Mouse (Mus musculus): ENCODE results near the gene Tut7.
"Not testable (repeated sequence)": the region's sequence is repeated elsewhere in the genome, so short reads cannot be mapped to it uniquely, and the experiment has no call there.

The Tut7 gene

DNA sequence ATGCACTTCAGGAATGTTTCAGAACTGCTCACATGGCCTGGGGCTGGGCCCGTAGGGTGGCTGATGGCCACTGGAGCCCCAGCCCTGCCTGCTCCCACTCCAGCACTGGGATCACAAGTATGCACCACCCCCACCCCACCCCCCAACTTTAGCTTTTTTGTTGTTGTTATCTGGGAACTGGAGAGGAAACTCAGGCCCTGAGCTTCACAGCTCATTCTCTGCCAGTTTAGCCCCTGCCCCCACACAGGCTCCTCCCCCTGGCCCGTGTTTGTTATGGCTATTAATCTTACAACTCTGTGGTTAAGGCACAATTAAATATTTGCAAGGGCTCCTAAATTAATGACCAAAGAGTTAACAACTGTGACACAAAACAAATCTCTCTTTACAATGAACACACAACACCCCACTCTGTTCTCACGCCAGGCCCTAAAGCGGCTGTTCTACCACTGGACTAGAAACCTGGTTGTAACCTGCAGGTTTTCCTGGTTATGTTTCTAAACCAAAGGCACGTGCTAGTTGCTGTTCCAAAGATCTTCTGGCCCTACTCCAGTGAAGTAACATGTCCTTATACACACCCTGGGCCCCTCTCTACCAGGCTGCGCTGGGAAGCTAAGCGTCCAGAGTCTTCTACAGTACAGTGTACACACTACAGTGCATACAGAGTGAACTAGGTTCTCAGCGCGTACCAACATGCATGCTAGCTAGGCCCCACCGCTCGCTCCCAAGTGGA is 56.0 kb downstream of the Tut7 start:
- no peak for DNase-seq (ENCODE audit: low spot score)

DNA sequence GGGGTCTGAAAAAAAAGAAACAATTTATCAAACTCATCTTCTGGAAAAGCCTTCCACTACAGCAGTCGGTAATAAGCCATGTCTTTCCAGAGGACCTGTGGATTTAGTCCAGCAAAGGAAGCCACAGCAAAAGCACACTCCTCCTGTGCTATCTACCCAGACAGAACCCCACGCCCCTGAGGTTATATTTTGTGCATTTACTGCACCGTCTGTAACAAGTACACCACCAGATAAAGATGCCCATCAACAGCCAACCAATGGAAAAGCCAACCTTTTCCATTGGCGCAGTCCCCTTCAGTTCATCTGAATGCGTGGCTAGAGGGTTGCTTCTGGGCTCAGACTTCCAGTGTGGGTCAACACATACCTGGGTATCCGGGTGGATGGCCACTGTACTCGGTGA is 60.2 kb downstream of the Tut7 start:
- no peak for DNase-seq (ENCODE audit: low spot score)

DNA sequence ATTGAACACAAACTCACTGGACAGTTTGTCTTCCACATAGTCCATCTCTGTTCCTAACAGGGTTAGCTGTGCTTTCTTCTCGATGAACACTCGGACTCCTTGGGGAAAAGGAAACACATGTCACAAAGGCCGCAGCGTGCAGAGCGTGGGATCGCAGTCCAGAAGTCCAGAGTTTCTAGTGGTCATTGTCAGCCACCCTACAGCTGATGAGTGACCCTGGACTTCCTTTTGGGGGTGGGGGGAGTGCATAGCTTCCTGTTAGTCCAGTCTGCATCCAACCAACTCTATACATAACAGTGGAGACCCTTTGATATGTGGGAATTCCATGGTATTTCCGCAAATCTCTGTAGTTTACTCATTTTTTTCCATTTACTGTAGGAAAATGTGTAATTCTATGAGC is 66.0 kb downstream of the Tut7 start:
- no peak for DNase-seq (ENCODE audit: low spot score)

DNA sequence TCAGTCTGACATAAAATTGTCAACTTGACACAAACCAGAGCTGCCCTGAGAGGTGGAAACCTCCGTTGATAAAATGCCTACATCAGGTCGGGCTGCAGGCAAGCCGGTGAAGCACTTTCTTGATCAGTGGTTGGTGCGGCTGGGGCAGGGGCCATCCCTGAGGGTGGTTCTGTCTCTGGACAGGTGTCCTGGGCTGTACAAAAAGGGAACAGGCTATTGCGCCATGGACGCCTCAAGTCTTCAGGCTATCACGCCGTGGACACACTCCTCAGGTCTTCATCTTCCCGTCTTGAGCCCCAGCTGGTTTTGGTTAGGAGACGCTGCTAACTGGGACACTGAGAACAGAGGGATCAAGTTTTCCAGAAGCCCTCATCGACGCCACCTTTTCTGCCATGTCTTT is 72.6 kb downstream of the Tut7 start:
- no peak for DNase-seq (ENCODE audit: low spot score)

DNA sequence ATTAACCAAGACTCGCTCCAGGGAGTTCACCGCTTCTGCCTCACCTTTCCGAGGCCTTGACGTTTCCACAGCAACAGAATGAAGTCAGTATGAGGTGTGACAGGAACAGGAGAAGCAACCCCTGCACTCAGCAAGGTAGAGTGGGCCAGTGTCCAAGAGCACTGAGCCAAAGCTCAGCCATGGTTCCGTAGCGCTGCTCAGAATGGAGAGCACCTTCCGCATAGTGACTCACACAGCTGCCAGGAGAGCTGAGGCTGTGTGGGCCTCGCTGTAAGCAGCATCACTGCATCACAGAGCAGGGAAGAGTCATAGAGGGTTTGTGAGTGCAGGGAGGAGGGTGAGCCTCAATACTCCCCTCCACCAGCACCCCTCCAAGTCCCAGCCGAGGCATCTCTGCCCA is 76.2 kb downstream of the Tut7 start, which contains the start of gene 1700014D04Rik:
TSS of gene 1700014D04Rik (minus strand) at position 42 of the 400 bp plus-strand sequence.
- DNase-seq (ENCODE audit: low spot score), result no peak

DNA sequence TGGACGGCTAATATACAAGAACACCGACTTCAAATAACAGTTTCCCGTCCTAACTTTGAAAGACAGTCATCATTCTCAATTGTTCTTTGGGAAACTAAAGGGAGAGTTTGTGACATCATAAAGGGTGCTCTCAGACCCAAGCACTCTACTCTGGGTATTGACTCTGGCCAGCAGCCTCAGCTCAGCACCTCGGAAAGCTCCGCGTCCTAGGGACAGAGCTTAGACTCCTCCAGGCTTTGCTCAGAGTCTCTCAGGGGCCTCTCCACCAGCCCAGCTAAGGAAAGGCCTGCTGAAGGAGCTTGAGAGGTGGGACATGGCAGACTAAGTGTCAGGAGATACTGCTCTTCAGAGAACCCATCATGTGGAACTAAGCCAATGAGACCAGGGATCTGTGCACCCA is 76.8 kb downstream of the Tut7 start:
- no peak for DNase-seq (ENCODE audit: low spot score)

DNA sequence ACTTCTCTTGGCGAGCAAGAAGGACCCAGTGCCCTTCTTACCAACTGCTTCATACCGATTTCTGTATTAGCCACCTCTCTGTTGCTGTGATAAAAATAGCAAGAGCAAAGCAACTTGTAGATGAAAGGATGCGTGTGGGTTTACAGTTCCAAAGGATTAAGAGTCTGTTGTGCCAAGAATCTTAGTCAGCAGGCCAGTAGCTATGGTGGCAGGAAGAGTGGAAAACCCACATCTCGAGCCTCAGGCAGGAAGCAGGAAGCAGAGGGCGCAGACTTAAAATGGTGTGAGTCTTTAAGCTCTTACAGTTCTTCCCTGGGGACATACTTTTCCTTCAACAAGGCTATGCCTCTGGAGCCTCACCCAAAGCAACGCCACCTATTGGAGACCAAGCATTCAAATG is 77.5 kb downstream of the Tut7 start:
- DNase-seq (ENCODE audit: low spot score), result no peak

DNA sequence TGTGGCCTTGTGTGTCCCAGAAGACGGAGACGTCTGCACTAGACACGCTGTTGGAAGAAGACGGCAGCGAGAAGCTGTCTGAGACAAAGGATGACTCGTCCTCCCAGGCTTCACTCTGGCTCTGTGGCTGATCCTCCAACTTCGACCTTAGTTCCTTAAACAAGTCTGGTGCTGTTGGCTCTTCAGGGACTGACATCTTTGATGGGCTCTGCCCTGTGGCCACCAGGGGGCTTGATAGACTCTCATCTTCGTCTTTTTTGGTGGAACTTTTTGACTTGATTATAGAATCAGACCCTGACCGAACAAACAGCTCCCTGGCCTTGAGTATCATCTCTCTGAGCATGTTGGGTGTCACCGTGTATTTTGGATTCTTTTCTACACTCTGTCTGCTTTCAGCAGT is 81.2 kb downstream of the Tut7 start:
- no peak for DNase-seq (ENCODE audit: low spot score)

DNA sequence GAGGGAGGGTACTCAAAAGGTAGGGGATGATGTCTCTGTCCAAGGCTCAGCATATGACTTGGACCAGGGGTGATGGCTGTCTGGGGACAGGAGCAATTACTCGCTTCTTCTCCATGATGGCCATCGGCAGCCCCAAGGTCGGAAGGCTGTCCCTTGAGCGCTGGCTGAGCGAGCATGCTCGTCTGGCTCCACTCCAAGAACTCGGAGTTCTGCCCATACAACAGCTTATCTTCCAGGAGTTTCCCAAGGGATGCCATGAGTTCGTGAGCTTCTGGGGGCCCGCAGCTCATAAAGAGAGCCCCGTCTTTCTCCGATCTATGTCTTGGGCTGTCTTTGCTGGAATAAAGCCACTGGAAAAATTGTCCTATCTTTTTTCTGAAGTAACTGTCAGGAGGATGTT is 81.9 kb downstream of the Tut7 start:
- DNase-seq (ENCODE audit: low spot score), result no peak

DNA sequence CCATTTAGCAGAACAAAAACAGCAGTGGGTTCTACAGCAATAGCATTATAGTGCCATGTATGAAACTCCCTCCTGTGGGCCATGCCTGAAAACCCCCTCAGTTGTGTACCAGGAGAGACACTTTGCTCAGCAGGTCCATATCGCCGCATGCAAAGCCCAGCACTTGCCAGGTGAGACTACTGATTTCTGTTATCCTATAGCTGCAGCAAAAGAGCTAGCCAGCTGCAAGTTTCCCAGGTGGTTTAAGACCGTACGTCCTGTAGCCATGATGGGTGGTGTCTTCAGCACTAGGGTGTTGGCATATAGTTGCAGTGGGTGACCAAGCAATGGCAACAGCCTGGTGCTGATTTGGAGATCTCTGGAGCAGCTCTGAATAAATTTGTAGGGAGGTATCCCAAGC is 83.5 kb downstream of the Tut7 start:
- no peak for DNase-seq (ENCODE audit: low spot score)

DNA sequence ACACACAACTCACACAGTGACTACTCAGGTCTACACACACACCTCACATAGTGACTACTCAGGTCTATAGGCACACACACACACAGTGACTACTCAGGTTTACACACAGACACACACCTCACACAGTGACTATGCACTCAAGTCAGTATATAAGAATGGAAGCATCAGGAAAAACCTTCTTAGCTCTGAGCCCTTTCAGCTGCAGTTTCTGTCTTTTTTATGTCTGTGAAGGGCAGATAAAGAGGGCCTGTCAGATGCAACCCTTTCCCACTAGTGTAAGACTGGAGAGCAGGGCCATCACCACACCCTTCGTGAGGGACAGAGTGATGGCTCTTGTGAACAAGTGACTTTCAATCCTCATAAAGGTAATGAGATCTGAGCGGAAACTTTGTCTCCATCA is 84.5 kb downstream of the Tut7 start:
- DNase-seq (ENCODE audit: low spot score), result no peak

DNA sequence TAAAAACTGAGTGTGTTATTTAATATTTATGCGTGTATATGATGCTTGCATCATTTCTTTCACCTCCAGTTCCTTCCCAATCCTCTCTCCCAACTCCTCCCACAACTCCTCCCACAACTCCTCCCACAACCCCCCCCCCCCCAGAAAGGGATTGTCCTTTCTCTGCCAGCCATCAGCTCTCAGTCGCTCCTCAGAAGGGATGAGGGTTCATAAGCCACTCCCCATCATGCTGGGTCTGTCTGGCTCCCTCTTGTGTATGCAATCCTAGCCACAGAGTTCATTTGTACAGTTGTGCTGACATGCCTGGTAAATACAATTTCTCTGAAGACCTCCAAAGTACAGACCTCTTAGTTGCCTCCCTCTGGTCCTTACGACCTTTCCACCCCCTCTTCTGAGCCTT is 87.8 kb downstream of the Tut7 start:
- no peak for DNase-seq (ENCODE audit: low spot score)

DNA sequence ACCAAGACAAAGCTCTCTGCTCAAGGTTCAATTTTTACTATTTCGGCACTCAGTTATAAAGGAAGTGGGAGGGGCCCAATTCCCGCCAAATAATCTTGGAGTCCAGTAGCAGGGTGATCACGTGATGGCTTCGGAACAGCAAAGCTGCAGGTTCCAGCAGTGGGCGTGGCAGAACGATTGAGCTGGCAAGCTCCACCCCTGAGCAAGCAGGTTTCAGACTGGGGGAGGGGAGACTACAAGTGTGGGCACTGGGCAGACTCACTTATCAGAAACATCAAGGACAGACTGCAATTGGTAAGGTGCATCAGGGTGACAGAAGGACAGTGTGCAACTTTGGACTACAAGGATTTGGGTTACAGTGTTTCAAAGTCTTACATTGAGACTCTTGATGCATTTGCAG is 88.6 kb downstream of the Tut7 start:
- not testable (repeated sequence) for DNase-seq (ENCODE audit: low spot score)

DNA sequence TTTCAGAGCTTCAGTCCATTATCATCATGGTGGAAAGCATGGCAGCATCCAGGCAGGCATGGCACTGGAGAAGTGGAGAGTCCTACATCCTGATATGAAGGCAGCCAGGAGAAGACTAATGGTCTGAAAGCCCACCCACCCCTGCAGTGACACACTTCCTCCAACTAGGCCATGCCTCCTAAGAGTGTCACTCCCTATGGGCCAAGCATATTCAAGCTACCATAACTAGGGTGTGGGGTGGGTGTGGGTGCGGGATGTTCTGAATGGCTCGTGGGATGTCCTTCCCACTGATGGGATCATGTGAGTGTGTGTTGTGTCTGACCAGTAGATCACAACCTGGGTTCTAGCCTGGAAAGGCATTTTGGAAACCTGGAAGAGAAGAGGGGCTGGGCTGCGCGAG is 89.0 kb downstream of the Tut7 start:
- no peak for DNase-seq (ENCODE audit: low spot score)

DNA sequence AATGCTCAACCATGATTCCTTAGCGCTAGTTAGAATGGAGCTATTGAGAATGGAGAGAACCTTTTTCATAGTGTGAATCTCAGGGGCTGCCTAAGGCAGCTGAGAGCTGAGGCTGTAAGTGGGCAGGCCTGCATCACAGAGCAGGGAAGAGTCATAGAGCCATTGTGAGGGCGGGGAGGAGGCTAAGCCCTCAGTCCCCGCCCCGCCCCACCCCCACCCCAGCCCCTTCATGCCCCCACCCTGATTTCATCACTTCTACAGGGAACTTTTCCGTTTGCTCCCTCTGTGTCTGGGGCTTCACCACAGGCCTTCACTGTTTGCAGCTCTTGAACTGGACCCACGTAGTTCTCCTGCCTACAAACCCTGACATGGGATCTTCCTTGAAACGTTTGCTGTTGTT is 91.3 kb downstream of the Tut7 start, which contains the start of gene Spata31d1d:
TSS of gene Spata31d1d (minus strand) at position 101 of the 400 bp plus-strand sequence.
- DNase-seq (ENCODE audit: low spot score), result no peak

DNA sequence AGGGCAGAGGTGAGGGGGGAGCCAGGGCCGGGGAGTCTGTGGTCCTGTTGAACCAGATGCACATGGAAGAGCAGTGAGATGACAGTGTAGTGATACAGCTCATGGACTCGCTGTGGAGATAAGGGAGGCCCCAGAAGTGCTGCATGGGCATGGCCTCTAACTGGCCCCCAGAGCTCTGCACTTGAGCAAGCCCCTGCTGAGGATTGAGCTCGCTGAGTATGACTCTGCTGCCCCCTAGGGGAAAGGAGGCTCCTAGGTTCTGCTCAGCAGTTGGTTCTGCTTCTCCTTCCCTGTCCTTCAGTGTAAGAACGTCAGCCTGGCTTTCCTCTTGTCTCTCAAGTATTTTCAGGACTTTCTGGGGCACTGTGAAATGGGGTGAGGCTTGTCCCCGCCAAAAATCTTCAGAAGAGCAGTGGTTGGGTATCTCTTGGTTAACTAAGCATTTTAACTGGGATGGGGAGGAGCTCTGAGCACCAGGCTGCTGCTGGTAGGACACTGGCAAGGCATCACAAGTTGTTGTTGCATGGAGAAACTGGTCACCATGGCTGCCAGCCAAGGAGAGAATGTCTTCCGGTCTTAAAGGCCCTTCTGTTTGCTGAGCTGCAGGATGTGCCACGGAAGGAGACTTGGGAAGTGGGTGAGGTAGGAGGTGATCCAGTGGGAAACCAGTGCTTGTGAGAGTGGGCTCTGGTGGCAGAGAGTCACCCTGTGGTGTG is 94.4 kb downstream of the Tut7 start:
- peak; percentile 87 for DNase-seq (ENCODE audit: low spot score)

DNA sequence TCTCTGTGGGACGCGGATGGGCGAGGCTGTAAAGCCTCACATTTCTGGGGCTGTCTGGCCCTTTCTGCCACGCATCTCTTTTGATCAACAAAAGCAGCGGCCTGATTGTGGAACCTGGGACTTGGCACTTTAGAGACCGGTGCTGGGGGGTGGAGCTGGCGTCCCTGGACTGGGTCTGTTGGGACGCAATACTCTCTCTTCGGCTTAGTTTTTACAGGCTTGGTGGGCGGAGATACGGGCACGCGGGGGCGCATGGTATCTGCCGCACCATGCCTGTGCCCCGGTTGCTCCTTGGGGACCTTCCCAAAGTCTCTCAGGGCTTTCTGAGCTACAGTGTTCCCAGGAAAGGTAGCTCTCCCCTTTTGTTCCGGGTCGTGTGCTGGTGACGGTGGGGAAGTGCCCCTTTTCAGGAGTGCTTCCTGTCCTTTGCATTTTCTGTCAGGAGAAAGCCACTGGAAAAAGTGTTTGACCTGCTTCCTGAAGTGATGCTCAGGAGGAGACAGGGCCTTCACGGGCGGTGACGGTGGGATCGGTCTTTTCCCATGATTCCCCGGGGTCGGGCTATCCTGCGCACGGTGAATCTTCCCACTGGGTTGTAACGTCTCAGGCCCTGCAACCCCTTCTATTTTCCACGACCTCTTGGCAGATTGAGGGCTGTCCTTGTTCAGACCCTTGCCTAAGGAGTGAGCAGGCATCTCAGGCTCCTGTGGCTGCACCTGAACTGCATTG is 96.6 kb downstream of the Tut7 start:
- DNase-seq (ENCODE audit: low spot score), result no peak

DNA sequence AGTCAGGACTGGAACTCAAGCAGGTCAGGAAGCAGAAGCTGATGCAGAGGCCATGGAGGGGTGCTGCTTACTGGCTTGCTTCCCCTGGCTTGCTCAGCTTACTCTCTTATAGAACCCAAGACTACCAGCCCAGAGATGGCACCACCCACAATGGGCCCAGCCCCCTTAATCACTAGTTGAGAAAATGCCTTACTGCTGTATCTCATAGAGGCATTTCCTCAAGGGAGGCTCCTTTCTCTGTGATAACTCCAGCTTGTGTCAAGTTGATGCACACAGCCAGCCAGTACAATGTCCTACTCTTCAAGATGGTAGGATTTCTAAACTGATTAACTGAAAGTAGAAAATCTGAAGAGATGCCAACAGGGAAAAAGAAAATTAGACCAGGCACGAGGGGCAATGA is 100.9 kb downstream of the Tut7 start:
- DNase-seq (ENCODE audit: low spot score), result not testable (repeated sequence)

All from layer of hippocampus, adult 9-10 months (tissue).